Mouse (Mus musculus) C2C12 (cell line): ENCODE results near the gene Nsl1. TPM values are rescaled to one million over a fixed set of nuclear protein-coding genes. Genes with fewer than 3 reads are reported as not detected.

Source experiments
- H3K27me3 ChIP-seq: one replicate; pipeline ENCODE4 v1.6.1; 2011; ENCODE audit not compliant: control insufficient read depth, insufficient read depth, insufficient read length
- H3K36me3 ChIP-seq: one replicate; pipeline ENCODE4 v1.6.1; 2011; ENCODE audit not compliant: control insufficient read depth, insufficient read depth
- H3K4me3 ChIP-seq: one replicate; pipeline ENCODE4 v1.5.1; 2011; ENCODE audit warnings: mild to moderate bottlenecking, control low read depth; ENCODE audit not compliant: poor library complexity, insufficient read depth, severe bottlenecking
- H3K79me2 ChIP-seq: one replicate; pipeline ENCODE4 v1.6.1; 2011; ENCODE audit not compliant: control insufficient read depth, insufficient read depth
- H3K79me3 ChIP-seq: one replicate; pipeline ENCODE4 v1.6.1; 2011; ENCODE audit warnings: low read depth, control low read depth
- H3ac ChIP-seq: one replicate; pipeline ENCODE3; 2011; ENCODE audit warnings: low read depth; ENCODE audit not compliant: control insufficient read depth, insufficient read length
- CEBPB ChIP-seq: IDR thresholded peaks from one replicate; pipeline ENCODE4 v1.6.1; 2011; ENCODE audit warnings: low read depth, mild to moderate bottlenecking, control low read depth, moderate library complexity
- CTCF ChIP-seq: IDR thresholded peaks from one replicate; pipeline ENCODE4 v1.5.1; 2011; ENCODE audit not compliant: control insufficient read depth, insufficient read depth, insufficient read length
- FOSL1 ChIP-seq: IDR thresholded peaks from one replicate; pipeline ENCODE4 v1.8.0; 2011; ENCODE audit warnings: mild to moderate bottlenecking, low read length; ENCODE audit not compliant: poor library complexity, insufficient read depth, severe bottlenecking
- MAX ChIP-seq: IDR thresholded peaks from one replicate; pipeline ENCODE4 v1.6.1; 2011; ENCODE audit warnings: mild to moderate bottlenecking, control low read depth
- MYOD1 ChIP-seq: IDR thresholded peaks from one replicate; pipeline ENCODE4 v1.6.1; 2011; ENCODE audit warnings: low read depth; ENCODE audit not compliant: control insufficient read depth, insufficient read length
- MYOG ChIP-seq: IDR thresholded peaks from one replicate; pipeline ENCODE4 v1.6.1; 2011; ENCODE audit not compliant: control insufficient read depth, insufficient read length; ENCODE audit errors: extremely low read depth
- USF1 ChIP-seq: IDR thresholded peaks from one replicate; pipeline ENCODE4 v1.6.1; 2011; ENCODE audit warnings: low read depth, mild to moderate bottlenecking, control low read depth, moderate library complexity
- long read RNA-seq, 2 experiments: library from polyadenylated mRNA; unstranded; transcript quantifications; one replicate each; pipeline ENCODE4 v2.0.0; 2019 to 2020
- polyA plus RNA-seq: library from polyadenylated mRNA; unstranded; fragments of >200 nt; fragmentation: generic; extraction: Trizol; gene quantifications from one replicate; pipeline ENCODE4 v1.2.1, GENCODE M21; 2012; ENCODE audit warnings: missing spikeins

Nsl1 gene
- polyA plus RNA-seq, result 9.4 TPM
- long read RNA-seq, experiment 1, full-length matches to known transcripts, result 1 of 3 reads
- long read RNA-seq, experiment 1, partial matches to known transcripts, result 0 of 3 reads
- long read RNA-seq, experiment 1, other reads (novel, unspliced or antisense), result 2 of 3 reads
- long read RNA-seq, experiment 2, full-length matches to known transcripts, result 146 of 167 reads
- long read RNA-seq, experiment 2, partial matches to known transcripts, result 1 of 167 reads
- long read RNA-seq, experiment 2, other reads (novel, unspliced or antisense), result 20 of 167 reads

DNA sequence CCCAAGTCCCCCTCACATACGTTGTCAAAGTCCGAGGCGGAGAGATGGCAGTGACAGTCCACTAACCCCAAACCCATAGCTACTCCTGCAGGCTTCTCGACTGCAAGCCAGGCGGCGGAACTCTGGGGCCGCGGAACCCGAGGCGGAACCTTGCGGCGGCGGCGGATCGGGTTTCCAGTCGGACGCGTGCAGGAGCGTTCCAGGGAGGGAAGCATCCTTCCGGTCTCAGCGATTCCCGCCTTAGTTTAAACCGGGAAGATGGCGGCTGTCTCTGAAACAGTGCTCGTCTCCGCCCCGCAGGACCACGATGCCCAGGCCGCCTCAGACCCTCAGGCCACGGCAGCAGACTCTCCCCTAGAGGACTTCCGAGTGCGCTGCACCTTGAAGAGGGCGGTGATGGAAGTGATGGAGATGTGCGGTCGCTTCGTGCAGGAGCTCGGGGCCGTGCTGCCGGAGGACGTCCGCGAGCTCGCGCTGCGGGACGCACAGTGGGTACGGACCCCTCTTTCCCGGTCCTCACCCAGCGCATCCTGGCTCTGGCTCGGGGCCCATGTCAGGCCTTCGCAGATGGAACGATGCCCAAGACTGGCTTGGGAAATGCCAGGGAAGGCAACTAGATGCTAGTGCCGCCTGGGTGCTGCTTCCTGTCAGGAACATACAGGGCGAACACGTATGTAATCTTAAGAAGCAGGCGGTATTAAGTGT is at the start of gene Nsl1, which contains the start of gene Tatdn3:
Gene Nsl1, plus strand, starts transcription at position 232 of the 705 bp plus-strand sequence.
Gene Tatdn3, minus strand, starts transcription at position 152 of the 705 bp plus-strand sequence.
- Histone ChIP-seq H3K27me3 (no peaks in the 10 kb centered on the region), H3K36me3 (peaks cover 27% of the 10 kb centered on the region), H3K4me3 (peak within 1 kb of the TSS; percentile 84), H3K79me3 (peaks cover 37% of the 10 kb centered on the region), H3ac (peak within 1 kb of the TSS; percentile 92), H3K79me2 (peaks cover 52% of the 10 kb centered on the region)
- TF ChIP-seq MAX (peak; percentile 44), USF1 (no peak)

DNA sequence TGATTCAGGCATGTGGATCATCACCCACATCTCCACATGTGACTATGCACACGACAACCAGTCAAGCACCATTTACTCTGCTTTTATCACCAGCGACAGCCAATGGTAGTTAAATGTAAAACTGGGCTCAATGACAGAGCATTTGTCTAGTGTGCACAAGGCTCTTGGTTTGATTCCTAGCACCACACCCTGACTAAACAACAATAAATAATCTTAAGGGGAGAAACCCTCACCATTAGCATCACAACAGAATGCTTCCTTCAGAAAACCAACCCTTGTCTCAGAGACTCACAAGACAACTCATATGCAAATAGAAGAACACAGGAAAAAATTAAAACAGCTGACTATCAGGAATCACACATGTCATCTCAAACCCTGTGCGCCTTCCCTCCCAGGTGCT is 48.5 kb upstream of the Nsl1 start:
- Histone ChIP-seq H3K4me3 (no peak overlapping the region), H3K79me3 (no peaks in the 10 kb centered on the region), H3K36me3 (peaks cover 52% of the 10 kb centered on the region), H3K27me3 (no peaks in the 10 kb centered on the region), H3K79me2 (peaks cover 7% of the 10 kb centered on the region), H3ac (no peak overlapping the region)
- TF ChIP-seq USF1 (no peak), MYOD1 (no peak), MYOG (no peak), CTCF (no peak), FOSL1 (no peak), CEBPB (no peak), MAX (no peak)

DNA sequence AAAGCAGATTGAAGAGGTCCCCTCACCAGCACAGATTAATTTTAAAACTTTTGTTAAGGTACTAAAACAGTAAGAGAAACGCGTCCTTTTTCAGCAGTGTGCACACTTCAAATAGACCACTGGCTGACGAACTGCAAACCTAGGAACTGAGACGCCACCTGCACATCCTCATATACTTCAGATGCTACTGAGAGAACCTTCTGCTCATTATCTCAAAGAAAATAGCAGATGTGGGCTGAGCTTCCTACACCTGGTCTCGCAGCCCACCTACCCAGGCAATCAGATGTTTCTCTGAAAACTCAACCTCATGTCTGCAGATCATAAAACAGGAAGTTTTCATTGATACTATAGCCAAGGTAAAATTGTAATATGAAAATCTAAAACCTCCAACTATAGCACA is 43.0 kb upstream of the Nsl1 start:
- no peak overlapping the region for H3ac ChIP-seq
- no peak for TF ChIP-seq USF1
- no peak for TF ChIP-seq MYOG
- no peak for TF ChIP-seq MAX
- TF ChIP-seq MYOD1, result no peak
- no peak for TF ChIP-seq CTCF
- TF ChIP-seq FOSL1, result no peak
- TF ChIP-seq CEBPB, result no peak
- H3K27me3 ChIP-seq, result no peaks in the 10 kb centered on the region
- peaks cover 35% of the 10 kb centered on the region for H3K36me3 ChIP-seq
- peaks cover 40% of the 10 kb centered on the region for H3K79me2 ChIP-seq
- no peak overlapping the region for H3K4me3 ChIP-seq
- H3K79me3 ChIP-seq, result peaks cover 16% of the 10 kb centered on the region

DNA sequence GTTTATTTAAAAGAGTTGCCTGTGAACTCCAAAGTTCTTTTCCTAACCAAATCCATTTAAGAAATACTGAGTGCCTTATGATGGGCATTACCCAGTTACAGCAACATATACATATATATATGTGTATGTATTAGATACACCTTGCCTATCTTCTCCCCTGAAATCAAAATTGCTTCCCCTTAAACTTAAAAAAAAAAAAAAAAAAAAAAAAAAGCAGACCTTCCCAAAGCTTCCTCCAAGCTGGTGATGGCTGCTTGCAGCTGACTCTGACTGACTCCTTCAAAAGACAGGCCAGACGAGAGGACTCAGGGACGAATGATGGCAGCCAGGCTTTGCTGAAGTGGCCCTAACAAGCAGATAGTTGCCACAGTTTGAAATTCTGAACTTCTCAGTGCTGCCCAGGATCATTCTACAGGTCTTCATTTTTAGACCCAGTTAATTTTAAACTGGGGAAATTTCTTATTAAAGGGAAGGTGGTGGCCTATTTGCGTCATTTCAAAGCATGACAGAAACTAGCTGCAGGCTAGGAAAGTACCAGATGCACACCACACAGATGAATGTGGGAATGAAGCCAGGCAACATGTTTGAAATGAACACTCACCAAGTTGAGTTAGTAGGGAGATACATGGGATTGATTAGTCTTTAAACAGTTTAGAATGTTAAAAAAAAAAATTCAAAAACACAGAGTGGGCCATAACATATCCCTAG is 42.4 kb upstream of the Nsl1 start:
- no peaks in the 10 kb centered on the region for H3K27me3 ChIP-seq
- no peak overlapping the region for H3ac ChIP-seq
- peaks cover 46% of the 10 kb centered on the region for H3K79me2 ChIP-seq
- no peak overlapping the region for H3K4me3 ChIP-seq
- peaks cover 21% of the 10 kb centered on the region for H3K79me3 ChIP-seq
- TF ChIP-seq MYOD1 (no peak), CEBPB (no peak), USF1 (no peak), MYOG (no peak), CTCF (no peak), FOSL1 (no peak), MAX (no peak)
- peaks cover 30% of the 10 kb centered on the region for H3K36me3 ChIP-seq

DNA sequence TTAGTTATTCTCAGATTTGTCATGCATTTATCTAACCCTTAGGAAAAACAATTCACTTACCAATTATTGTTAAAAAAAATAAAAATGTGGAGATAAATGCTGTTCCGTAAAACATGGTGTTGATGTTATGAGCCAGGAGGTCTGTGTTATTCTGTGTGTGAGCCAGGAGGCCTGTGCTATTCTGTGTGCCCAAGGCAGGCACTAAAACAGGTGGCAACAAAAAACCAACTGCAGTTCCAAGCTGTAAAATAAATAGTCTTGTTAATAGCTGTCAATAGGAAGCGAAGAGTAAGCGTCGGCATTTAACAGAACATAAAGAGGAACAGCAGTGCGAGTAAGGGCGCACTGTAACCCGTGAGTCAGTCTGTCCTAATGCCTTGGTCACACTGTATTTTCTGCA is 41.8 kb upstream of the Nsl1 start:
- H3K79me3 ChIP-seq, result peaks cover 23% of the 10 kb centered on the region
- TF ChIP-seq MYOG (no peak), FOSL1 (no peak), CEBPB (no peak), MAX (no peak), CTCF (no peak), MYOD1 (no peak), USF1 (no peak)

More for the DNA sequence above, 41.8 kb upstream of the Nsl1 start:
- H3K27me3 ChIP-seq, result no peaks in the 10 kb centered on the region
- H3K79me2 ChIP-seq, result peaks cover 50% of the 10 kb centered on the region
- peaks cover 28% of the 10 kb centered on the region for H3K36me3 ChIP-seq
- H3ac ChIP-seq, result no peak overlapping the region
- no peak overlapping the region for H3K4me3 ChIP-seq
